Mouse (Mus musculus): ENCODE results near the gene Tmem256.

Gene Tmem256

DNA sequence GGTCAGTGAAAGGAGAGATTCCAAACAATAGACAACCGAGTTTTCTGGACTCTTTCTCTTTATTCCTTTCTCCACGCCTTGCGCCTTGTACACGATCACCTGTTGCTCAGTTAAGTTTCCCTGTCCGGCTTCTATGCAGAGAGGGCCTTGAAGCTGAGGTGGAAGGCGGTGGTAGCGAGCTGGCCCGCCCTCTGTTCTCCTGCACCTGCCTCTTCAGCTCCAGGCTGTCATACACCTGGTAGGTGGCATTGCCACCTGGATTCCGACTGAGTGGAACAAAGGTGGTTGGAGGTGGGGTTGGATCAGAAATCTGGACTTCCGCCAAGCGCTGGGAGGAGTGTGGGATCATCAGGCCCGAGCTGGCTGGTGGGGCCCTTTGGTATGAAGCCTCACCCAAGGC lies 21.8 kb upstream of the Tmem256 start:
- DNase-seq: no peak

DNA sequence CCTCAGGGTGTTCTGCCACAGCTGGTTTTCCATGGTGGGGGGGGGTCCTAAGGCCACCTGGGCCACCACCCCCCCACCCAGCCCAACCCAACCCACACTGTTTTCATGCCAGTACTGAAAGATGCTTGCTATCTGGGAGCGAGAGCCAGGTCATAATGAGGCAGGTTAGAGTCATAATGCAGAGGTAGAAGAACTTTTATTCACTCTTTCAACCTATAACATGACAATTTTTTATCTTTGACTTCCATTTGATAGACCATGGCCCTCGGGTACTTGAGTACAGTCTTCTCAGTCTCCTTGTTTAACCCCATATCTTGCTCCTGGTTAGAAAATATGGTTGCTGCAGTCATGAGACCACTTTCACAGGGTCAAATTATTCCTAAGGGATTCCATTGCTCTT lies 19.9 kb upstream of the Tmem256 start, which contains the start of gene Spem2:
TSS of gene Spem2 (minus strand) at position 101 of the 400 bp plus-strand sequence.
- DNase-seq: no peak

DNA sequence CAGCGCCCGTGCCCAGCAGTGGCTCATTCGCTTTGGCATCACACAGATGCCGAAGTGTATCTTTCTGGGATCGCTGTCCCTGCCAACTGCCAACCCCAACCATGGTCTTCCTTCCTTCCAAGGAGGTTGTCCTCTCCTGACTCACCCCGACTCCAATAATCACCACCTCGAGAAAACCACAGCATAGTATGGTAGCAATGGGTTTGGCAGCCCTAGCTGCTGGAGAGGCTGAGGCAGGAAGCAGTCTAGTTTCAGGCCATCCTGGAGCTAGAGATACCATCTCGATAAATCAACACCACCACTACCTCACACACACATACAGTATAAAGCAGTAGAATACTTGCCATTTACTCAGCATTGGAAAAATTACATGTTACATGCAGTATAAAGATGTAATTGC lies 19.4 kb upstream of the Tmem256 start:
- DNase-seq: no peak

DNA sequence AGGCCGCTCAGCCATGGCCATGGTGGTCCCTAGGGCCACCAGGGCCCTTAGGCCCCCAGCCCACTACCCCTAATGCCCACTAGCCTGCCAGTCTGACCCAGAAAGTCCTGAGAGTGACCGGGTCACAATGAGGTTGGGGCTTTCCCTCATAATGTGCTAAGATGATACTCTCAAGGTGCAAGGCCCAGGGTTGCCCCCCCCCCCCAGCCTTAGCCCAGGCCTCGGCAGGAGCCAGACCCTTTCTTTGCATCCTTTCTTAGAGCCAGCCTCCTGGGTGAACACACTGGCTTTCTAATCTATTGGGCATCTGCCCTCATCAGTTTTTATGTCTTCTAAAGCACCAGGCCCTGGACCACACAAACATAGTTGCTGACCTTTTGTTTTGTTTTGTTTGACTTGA lies 16.2 kb upstream of the Tmem256 start, which contains the start of gene Spem1:
TSS of gene Spem1 (minus strand) at position 101 of the 400 bp plus-strand sequence.
- DNase-seq: no peak

GRCm38 (mm10) chr11:69823456-69823855 lies 14.9 kb upstream of the Tmem256 start:
- no peak for DNase-seq

GRCm38 (mm10) chr11:69828832-69829231 lies 9.5 kb upstream of the Tmem256 start:
- DNase-seq: no peak

- no peak for DNase-seq
Measured at GRCm38 (mm10) chr11:69833554-69833953, 4.8 kb upstream of the Tmem256 start.

- no peak for DNase-seq
Measured at GRCm38 (mm10) chr11:69834001-69834549, 4.2 kb upstream of the Tmem256 start.

DNA sequence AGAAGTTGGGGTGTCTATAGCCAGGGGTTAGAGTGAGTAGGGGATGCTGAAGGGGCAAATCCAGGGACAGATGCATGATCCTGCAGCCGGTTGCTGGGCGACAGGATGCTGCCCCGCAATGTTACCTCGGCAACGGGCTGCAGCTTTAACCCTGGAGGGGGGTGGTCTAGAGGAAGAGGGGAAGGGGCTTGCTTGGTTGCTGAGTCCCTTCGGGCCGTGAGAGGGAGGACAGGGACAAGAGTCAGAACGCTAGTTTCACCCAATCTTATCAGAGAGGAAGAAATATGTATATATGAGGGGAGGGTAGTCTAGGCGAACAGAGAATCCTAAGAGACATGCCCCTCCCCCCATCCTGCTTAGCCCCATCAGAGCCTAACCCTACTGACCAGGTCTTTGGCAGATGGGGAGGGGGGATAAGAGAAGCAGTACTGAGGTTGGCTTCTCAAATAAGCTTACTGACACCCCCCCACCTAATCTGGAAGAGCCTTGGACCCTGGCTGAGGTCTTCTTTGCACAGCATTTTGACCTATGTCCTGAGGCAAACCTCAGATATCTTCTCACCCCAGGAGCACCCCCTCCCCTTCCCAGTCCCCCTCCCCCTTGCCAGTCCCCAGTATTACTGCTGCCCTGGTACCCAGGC lies 2.9 kb upstream of the Tmem256 start:
- DNase-seq: no peak

- no peak for DNase-seq
Measured at GRCm38 (mm10) chr11:69835966-69836335, 2.4 kb upstream of the Tmem256 start.

GRCm38 (mm10) chr11:69836703-69837576 lies 1.4 kb upstream of the Tmem256 start:
- DNase-seq: peak; percentile 37

DNA sequence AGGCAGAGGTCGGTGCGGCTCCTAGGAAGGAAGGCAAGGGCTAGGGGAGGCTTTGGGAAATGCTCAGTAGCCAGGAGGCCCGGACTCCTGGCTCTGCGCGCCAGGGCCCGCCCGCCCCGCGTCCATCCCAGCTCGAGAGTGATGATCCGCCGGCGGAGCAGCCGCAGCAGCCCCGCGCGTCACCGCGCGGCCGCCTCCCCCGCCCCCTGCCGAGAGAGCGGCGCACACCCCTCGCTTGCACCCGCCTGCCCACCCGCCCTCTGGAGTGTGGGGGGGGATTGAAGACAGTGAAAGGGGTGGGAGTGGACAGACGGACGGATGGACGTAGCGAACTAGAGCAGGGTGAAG lies 736 bp upstream of the Tmem256 start, which contains the start of gene Nlgn2:
TSS of gene Nlgn2 (minus strand) at position 181 of the 348 bp plus-strand sequence.
- DNase-seq: no peak

DNA sequence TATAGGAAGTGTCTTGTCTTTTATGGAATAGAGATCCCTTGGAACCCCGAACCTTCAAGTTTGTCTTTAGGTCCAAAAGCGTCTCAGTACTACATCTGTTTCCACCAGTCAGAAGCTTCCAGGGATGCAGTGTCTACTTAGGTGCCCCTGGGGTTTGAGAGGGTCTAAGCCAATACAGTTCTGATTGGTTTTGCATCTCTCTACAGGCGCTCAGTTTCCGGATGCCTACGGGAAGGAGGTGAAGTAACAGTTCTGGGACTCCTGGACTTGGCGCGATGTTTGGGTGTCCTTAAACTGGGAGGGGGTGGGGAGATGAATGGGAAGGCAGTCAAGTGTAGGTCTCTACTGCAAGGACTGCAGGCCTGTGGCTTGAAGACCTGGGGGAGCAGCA lies 395 bp downstream of the Tmem256 start:
- no peak for DNase-seq

DNA sequence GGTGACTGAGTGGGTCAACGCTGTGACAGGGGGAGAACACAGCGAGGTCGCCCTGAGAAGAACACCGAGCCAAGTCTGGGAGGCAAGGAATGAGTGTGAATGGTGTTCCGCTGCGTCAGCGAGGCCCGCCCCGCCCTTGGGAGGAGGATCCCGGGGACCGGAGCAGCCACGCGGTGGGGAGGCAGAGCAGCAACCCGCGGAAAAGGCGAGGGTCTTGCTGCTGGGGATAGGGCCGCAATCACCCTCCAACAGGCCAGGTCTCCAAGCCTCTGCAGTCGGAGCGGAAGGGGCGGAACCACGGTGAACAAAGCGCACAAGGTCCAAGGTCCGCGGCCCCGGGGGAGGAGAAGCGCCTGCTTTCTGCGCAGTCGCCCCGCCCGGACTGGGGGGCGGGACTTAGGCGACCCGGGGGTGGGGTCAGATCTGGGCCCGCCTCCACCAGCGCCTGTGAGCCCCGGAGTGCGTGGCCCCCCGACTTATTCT lies 7.9 kb downstream of the Tmem256 start, which contains the start of gene Plscr3:
TSS of gene Plscr3 (plus strand) at position 179 of the 483 bp plus-strand sequence.
- DNase-seq: peak; percentile 95

DNA sequence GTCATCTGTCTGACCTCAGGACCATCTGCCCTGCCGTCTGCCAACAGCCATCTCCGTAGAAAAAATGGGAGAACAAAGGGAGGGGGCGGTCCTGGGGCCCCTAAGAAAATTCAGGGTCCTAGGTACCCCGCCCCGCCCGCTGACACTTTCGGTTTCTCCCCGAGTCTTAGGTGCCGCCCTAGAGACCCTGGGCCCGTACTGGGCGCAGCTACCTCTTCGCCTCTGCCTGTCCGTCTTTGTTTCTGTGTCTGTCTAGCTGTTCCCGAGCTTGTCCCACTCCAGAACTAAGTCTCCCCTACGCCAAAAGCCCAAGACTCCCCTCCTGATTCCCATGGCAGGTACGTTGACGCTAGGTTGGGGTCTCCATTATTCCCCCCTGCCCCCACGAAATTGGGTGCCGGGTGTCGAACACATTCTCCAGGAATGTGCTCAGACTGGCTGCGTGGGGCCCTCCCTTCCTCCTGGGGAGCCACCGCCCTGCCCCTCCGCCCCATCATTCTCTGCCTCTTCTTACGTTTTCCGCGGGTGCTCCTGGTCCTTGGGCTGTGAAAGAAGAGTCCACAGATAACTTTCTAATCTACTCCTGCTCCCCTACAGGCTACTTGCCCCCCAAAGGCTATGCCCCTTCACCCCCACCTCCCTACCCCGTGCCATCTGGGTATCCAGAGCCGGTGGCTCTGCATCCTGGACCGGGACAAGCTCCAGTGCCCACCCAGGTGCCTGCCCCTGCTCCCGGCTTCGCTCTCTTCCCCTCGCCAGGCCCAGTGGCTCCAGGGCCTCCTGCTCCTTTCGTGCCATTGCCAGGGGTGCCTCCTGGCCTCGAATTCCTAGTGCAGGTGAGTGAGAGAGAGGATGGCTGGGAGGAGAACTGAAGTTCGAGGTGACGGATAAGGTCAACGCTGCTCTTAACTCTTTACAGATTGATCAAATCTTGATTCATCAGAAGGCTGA lies 8.7 kb downstream of the Tmem256 start:
- no peak for DNase-seq

DNA sequence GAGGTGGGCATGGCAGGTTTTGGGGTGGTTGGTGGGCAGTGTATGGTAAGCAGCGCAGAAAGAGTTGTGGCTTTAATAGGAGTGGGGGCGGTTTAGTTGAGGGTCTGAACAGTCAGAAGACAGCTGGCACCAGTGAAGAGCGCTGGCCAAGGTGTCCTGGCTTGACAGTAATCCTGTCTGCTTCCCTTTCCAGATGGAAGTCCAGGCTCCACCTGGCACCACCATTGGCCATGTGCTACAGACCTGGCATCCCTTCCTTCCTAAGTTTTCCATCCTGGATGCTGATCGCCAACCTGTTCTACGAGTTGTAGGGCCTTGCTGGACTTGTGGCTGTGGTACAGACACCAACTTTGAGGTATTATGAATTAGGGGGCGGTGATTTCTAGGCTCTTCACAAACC lies 9.7 kb downstream of the Tmem256 start:
- DNase-seq: no peak

DNA sequence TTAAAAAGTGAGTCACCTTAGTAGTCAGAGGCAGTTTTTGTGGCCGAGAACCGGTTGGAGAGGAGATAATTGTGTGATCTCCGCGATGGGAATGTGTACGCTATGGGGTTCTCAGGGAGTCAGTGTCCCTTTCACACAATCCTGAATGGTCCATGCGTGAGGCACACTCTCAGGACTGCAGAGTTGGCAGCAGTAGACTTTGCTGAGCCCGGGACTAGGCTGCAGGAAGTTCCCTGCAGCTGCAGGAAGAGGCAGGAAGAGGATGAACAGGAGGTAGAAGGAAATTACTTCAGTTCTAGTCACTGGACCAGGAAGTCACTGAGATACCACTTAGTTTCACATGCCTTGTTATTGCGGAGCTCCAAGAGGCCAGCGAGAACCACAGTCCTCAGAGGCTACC lies 10.8 kb downstream of the Tmem256 start:
- DNase-seq: no peak

GRCm38 (mm10) chr11:69849884-69850283 lies 11.6 kb downstream of the Tmem256 start:
- DNase-seq: no peak

DNA sequence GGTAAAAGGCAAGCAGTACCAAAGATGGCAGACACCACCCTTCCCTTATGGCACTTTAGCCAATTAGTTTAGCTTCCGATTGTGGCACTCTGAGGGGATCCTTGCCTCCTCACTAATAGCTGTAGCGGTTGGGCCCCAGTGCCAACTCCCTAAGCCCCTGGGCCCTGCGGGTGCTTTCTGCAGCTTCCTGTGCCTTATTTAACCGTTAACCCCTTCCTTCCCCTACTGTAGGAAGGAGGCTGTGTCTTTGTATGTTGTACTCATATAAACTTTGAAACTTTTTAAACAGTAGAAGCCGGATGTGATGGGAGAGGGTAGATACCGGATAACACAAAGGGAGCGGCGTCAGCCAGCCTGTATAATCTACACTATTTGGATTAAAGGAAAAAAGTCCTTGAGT lies 12.4 kb downstream of the Tmem256 start:
- DNase-seq: no peak

DNA sequence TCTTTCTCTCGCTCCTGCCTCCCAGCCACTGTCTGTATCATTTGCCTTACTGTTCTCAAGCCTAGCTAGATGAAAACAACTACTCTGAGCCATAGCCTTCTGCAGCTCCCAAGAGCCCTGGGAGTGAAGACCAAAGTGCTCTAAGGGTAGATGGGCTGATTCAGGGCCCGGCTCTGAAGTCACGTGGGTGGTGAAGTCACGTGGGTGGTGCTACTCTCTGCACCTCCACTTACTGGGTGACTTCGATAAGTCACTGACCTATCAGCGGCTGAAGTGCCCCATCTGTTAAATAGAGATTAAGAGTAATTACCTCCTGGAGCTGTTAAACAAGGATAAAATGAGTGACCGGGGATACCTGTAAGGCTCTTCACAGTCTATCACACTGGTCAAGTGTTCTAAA lies 15.7 kb downstream of the Tmem256 start:
- peak; percentile 42 for DNase-seq

- DNase-seq: no peak
Measured at GRCm38 (mm10) chr11:69854680-69855079, 16.4 kb downstream of the Tmem256 start.

DNA sequence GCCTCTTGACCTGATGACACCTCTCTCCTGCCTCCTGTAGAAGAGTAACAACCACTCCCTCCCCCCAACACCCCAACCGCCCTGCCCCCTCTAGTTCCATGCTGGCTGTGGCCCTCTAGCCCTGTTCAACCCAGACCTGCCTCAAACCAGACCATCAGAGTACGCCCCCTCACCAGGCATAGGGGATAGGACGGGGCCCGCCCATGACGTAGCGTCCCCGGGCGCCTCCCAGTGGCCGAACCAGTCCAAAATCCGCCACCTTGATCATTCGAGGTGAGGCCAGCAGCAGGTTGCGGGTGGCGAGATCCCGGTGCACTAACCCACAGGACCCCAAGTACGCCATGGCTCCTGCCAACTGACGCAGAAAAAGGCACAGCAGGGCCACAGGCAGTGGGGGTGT lies 17.0 kb downstream of the Tmem256 start:
- DNase-seq: no peak
